Mouse (Mus musculus): Measurements from ENCODE around the gene Nr1i3. TPM values are rescaled to one million over a fixed set of nuclear protein-coding genes. Genes with fewer than 3 reads are reported as not detected.
A peak's percentile ranks its signal among the peaks of the same experiment; 100 is the strongest.

Nr1i3 gene
- total and polyA plus RNA-seq, 3 experiments, result 0.24 to 1.7 TPM; not detected in 1

- Histone ChIP-seq H3K36me3 (ENCODE audit: control insufficient read depth in 1 of 2, insufficient read depth in 2 of 2, low read length in 2 of 2) (peaks cover 3 to 17% of the 10 kb centered on the region in 2 experiments; a peak in 3 of 4 replicates), H3K4me3 (ENCODE audit: control insufficient read depth in 1 of 2, insufficient read depth in 1 of 2, low read depth in 2 of 2, low read length in 2 of 2) (no peak overlapping the region), H3K79me2 (ENCODE audit: control insufficient read depth, insufficient read depth, low read length, poor library complexity) (no peaks in the 10 kb centered on the region), H3K27me3 (ENCODE audit: control insufficient read depth in 1 of 2, insufficient read depth in 2 of 2, low read length in 2 of 2) (no peaks in the 10 kb centered on the region), H3K9ac (ENCODE audit: control insufficient read depth, low read depth, low read length, poor library complexity, severe bottlenecking) (no peak overlapping the region), H3K4me1 (ENCODE audit: control insufficient read depth in 1 of 2, insufficient read depth in 2 of 2, low read length in 2 of 2) (peaks cover 0 to 10% of the 10 kb centered on the region in 2 experiments; a peak in 2 of 4 replicates), H3K9me3 (replicated peaks; ENCODE audit: insufficient read depth, low read length) (no peaks in the 10 kb centered on the region), H3K27ac (ENCODE audit: control insufficient read depth, low read depth, low read length) (no peak overlapping the region)
- no peak for DNase-seq (ENCODE audit: low read depth, low spot score)
- TF ChIP-seq POLR2AphosphoS2 (IDR thresholded peaks at IDR 0.05; ENCODE audit: low read length), result no peak
- no peak for TF ChIP-seq SIN3A (IDR thresholded peaks at IDR 0.05; ENCODE audit: low read length)
- no peak for TF ChIP-seq RAD21 (IDR thresholded peaks at IDR 0.05; ENCODE audit: low read depth, low read length)
- TF ChIP-seq ZMIZ1 (IDR thresholded peaks at IDR 0.05; ENCODE audit: low read depth, low read length), result no peak
- no peak for TF ChIP-seq ZC3H11A (IDR thresholded peaks at IDR 0.05; ENCODE audit: low read depth, low read length)
- no peak for TF ChIP-seq TCF12 (IDR thresholded peaks at IDR 0.05; ENCODE audit: low read depth, low read length)
- TF ChIP-seq MAFK (IDR thresholded peaks at IDR 0.05; ENCODE audit: borderline replicate concordance, low read depth, low read length), result no peak
- TF ChIP-seq JUND (IDR thresholded peaks at IDR 0.05; ENCODE audit: low read depth, low read length), result no peak
- TF ChIP-seq UBTF (IDR thresholded peaks at IDR 0.05; ENCODE audit: borderline replicate concordance, insufficient read depth, low read depth, low read length), result no peak
- TF ChIP-seq E2F4 (IDR thresholded peaks at IDR 0.05; ENCODE audit: borderline replicate concordance, low read depth, low read length), result no peak
- TF ChIP-seq BHLHE40 (IDR thresholded peaks at IDR 0.05; ENCODE audit: borderline replicate concordance, low read depth, low read length), result no peak
Observed at GRCm38 (mm10) chr1:171232800-171233730, 19.3 kb downstream of the Nr1i3 start.

DNA sequence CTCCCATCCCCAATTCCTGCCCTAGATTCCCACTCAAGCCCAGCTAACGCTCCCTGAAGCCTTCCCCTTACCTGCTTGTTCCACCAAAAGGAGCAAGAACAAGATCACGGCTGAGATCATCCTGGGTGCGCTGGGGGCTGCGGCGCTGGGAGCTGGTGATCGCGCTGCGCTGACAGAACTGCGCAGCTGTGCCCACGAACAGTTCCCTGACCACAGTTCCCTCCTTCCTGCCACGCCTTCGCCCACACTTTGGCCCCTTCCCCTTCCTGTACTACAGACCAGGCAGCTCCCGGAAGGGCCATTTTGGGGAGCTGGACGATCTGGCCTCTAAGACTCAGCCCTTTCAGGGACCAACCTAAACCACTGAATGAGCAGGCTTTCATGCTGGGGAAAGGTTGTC is 20.4 kb downstream of the Nr1i3 start, which contains the start of gene Fcer1g:
Gene Fcer1g (minus strand): TSS at position 240 of the 400 bp plus-strand sequence.
- no peak within 1 kb of the TSS for H3K9ac ChIP-seq (ENCODE audit: control insufficient read depth, low read depth, low read length, poor library complexity, severe bottlenecking)
- H3K9me3 ChIP-seq (replicated peaks; ENCODE audit: insufficient read depth, low read length), result no peaks in the 10 kb centered on the region
- TF ChIP-seq GATA1 (IDR thresholded peaks at IDR 0.05; ENCODE audit: low read depth, low read length) (no peak), POLR2AphosphoS5 (IDR thresholded peaks at IDR 0.05; ENCODE audit: borderline replicate concordance, low read depth, low read length) (no peak), CTCF (IDR thresholded peaks at IDR 0.05 in 2 of 3, conservative IDR thresholded peaks at IDR 0.05 in 1 of 3; ENCODE audit: control insufficient read depth in 1 of 3, insufficient read depth in 1 of 3, low read depth in 2 of 3, low read length in 3 of 3, poor library complexity in 1 of 3, severe bottlenecking in 1 of 3) (no peak), TBP (IDR thresholded peaks at IDR 0.05; ENCODE audit: low read depth, low read length) (no peak), NELFE (IDR thresholded peaks at IDR 0.05; ENCODE audit: low read depth, low read length) (no peak), TCF12 (IDR thresholded peaks at IDR 0.05; ENCODE audit: low read depth, low read length) (no peak), CHD1 (IDR thresholded peaks at IDR 0.05; ENCODE audit: low read depth, low read length) (no peak), MYC (IDR thresholded peaks at IDR 0.05; ENCODE audit: low read depth, low read length) (no peak), MXI1 (IDR thresholded peaks at IDR 0.05; ENCODE audit: low read depth, low read length) (no peak), BHLHE40 (IDR thresholded peaks at IDR 0.05; ENCODE audit: borderline replicate concordance, low read depth, low read length) (no peak), HCFC1 (IDR thresholded peaks at IDR 0.05; ENCODE audit: low read depth, low read length) (no peak), SMC3 (IDR thresholded peaks at IDR 0.05; ENCODE audit: low read depth, low read length) (no peak), GABPA (IDR thresholded peaks at IDR 0.05; ENCODE audit: low read depth, low read length) (no peak), ZKSCAN1 (IDR thresholded peaks at IDR 0.05; ENCODE audit: low read depth, low read length) (no peak), MAFK (IDR thresholded peaks at IDR 0.05; ENCODE audit: borderline replicate concordance, low read depth, low read length) (no peak), E2F4 (IDR thresholded peaks at IDR 0.05; ENCODE audit: borderline replicate concordance, low read depth, low read length) (no peak), MYB (IDR thresholded peaks at IDR 0.05; ENCODE audit: low read depth, low read length) (no peak), RAD21 (IDR thresholded peaks at IDR 0.05; ENCODE audit: low read depth, low read length) (no peak), USF1 (IDR thresholded peaks at IDR 0.05; ENCODE audit: low read depth, low read length) (no peak)
- H3K79me2 ChIP-seq (ENCODE audit: control insufficient read depth, insufficient read depth, low read length, poor library complexity), result no peaks in the 10 kb centered on the region
- DNase-seq (ENCODE audit: low read depth, low spot score), result no peak
- H3K4me1 ChIP-seq (ENCODE audit: control insufficient read depth in 1 of 2, insufficient read depth in 2 of 2, low read length in 2 of 2), result peaks cover 0 to 10% of the 10 kb centered on the region in 2 experiments; a peak in 2 of 4 replicates
- H3K4me3 ChIP-seq (ENCODE audit: control insufficient read depth in 1 of 2, insufficient read depth in 1 of 2, low read depth in 2 of 2, low read length in 2 of 2), result no peak within 1 kb of the TSS
- peak within 1 kb of the TSS; percentile 55; the same call in 1 of the 2 replicates for H3K27ac ChIP-seq (ENCODE audit: control insufficient read depth, low read depth, low read length)
- no peaks in the 10 kb centered on the region for H3K27me3 ChIP-seq (ENCODE audit: control insufficient read depth in 1 of 2, insufficient read depth in 2 of 2, low read length in 2 of 2)
- peaks cover 5 to 17% of the 10 kb centered on the region in 2 experiments; a peak in 3 of 4 replicates for H3K36me3 ChIP-seq (ENCODE audit: control insufficient read depth in 1 of 2, insufficient read depth in 2 of 2, low read length in 2 of 2)

All from MEL (cell line).